In the genomic region with DNA sequence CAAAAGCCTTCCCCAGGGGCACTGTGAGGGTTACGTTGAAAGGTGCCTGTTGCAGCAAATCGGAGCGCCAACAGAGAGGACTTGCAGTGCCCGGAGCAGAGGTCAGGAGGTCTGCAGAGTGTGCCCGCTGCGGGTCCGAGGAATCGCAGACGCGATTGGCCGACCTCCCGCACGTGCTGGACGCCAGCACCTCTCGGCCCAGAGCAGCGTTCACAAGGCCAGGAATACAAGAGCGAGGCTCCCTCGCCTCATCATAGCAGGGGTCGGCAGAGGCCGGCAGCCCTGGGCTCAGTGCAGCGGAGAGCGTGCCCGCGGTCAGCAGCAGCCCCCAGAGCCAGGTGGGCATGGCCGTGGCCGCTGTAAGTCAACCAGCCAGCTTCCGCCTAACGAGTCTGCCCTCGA, we compare ENCODE assay signal across 8 mouse cellular contexts. TPM values are rescaled to one million over a fixed set of nuclear protein-coding genes. Genes with fewer than 3 reads are reported as not detected.
DNase-seq lines count a peak whose midpoint lies in the region; ATAC-seq and TF ChIP-seq lines count a peak whose summit lies in the region.
"Had no signal": no experiment of that assay in that cellular context is flagged by ENCODE, and none has a peak within 500 bp of the region (broad histone marks: within the 10 kb centered on the region; RNA-seq: fewer than 3 reads in every experiment).

No protein-coding gene starts in this region.

- ATAC-seq in neural tube, embryonic 11.5 days (ENCODE audit: insufficient read depth, low FRiP score, low TSS enrichment) = 0 out of 2 replicates have a peak, but pooled peaks have one; percentile 0
- no peak for ATAC-seq in embryonic facial prominence, embryonic 13.5 days (ENCODE audit: insufficient number of reproducible peaks, insufficient read depth, low FRiP score, low TSS enrichment, low read depth)
- ATAC-seq in hindbrain, embryonic 15.5 days (ENCODE audit: low FRiP score, low read depth) = no peak
- ATAC-seq in liver, postnatal 0 days = peak; percentile 0; the same call in 1 of the 2 replicates
- ATAC-seq in stomach, postnatal 0 days (ENCODE audit: low FRiP score, low TSS enrichment) = 0 out of 2 replicates have a peak, but pooled peaks have one; percentile 0

- H3K27ac ChIP-seq in neural tube, embryonic 11.5 days (ENCODE audit: low read depth, low read length) = peak overlapping the region; percentile 61
- peak overlapping the region; percentile 97 for H3K27ac ChIP-seq in embryonic facial prominence, embryonic 13.5 days
- peak overlapping the region; percentile 74 for H3K27ac ChIP-seq in hindbrain, embryonic 15.5 days (replicated peaks)
- peak overlapping the region; percentile 90 for H3K27ac ChIP-seq in liver, postnatal 0 days (ENCODE audit: low read depth)
- peak overlapping the region; percentile 87 for H3K27ac ChIP-seq in stomach, postnatal 0 days (replicated peaks)
- H3K27ac ChIP-seq: macrophage had no signal

- 2% methylated on average over 29 of the region's 29 CpGs for WGBS in neural tube, embryonic 11.5 days
- WGBS in embryonic facial prominence, embryonic 13.5 days = 1% methylated on average over 29 of the region's 29 CpGs
- 0% methylated on average over 29 of the region's 29 CpGs for WGBS in hindbrain, embryonic 15.5 days
- WGBS in liver, postnatal 0 days (ENCODE audit: insufficient replicate concordance) = 9% methylated on average over 29 of the region's 29 CpGs
- 5% methylated on average over 29 of the region's 29 CpGs for WGBS in stomach, postnatal 0 days

- no peaks in the 10 kb centered on the region for H3K9me3 ChIP-seq in neural tube, embryonic 11.5 days (ENCODE audit: control insufficient read depth, low read length)
- H3K9me3 ChIP-seq in embryonic facial prominence, embryonic 13.5 days = no peaks in the 10 kb centered on the region
- H3K9me3 ChIP-seq in hindbrain, embryonic 15.5 days = no peaks in the 10 kb centered on the region
- no peaks in the 10 kb centered on the region for H3K9me3 ChIP-seq in liver, postnatal 0 days (ENCODE audit: low read length)
- no peaks in the 10 kb centered on the region for H3K9me3 ChIP-seq in stomach, postnatal 0 days (ENCODE audit: control insufficient read depth, low read length)

- H3K4me1 ChIP-seq in neural tube, embryonic 11.5 days (ENCODE audit: control insufficient read depth, insufficient read depth, low read length) = peaks cover 44% of the 10 kb centered on the region
- peaks cover 84% of the 10 kb centered on the region for H3K4me1 ChIP-seq in embryonic facial prominence, embryonic 13.5 days
- peaks cover 81% of the 10 kb centered on the region for H3K4me1 ChIP-seq in hindbrain, embryonic 15.5 days (replicated peaks)
- H3K4me1 ChIP-seq in liver, postnatal 0 days (ENCODE audit: insufficient read depth) = peaks cover 83% of the 10 kb centered on the region
- H3K4me1 ChIP-seq in stomach, postnatal 0 days (replicated peaks; ENCODE audit: control insufficient read depth, insufficient read depth) = peaks cover 25% of the 10 kb centered on the region

- no peak for TF ChIP-seq CTCF in liver, postnatal 0 days (IDR thresholded peaks at IDR 0.05; ENCODE audit: low read depth)
- no peak for TF ChIP-seq CTCF in stomach, postnatal 0 days (IDR thresholded peaks at IDR 0.05; ENCODE audit: low read depth)

- H3K27me3 ChIP-seq in neural tube, embryonic 11.5 days (ENCODE audit: control insufficient read depth, insufficient read depth, low read length) = peaks cover 20% of the 10 kb centered on the region
- peaks cover 5% of the 10 kb centered on the region; the same call in 1 of the 2 replicates for H3K27me3 ChIP-seq in embryonic facial prominence, embryonic 13.5 days
- H3K27me3 ChIP-seq in hindbrain, embryonic 15.5 days = no peaks in the 10 kb centered on the region
- peaks cover 32% of the 10 kb centered on the region for H3K27me3 ChIP-seq in liver, postnatal 0 days (ENCODE audit: insufficient read depth, low read length)
- H3K27me3 ChIP-seq in stomach, postnatal 0 days (ENCODE audit: control insufficient read depth, insufficient read depth, low read length) = peaks cover 3% of the 10 kb centered on the region; the same call in 1 of the 2 replicates

- DNase-seq in neural tube, embryonic 11.5 days (ENCODE audit: low spot score) = peak; percentile 47
- no peak for DNase-seq in neural tube, embryonic 10.5 days (ENCODE audit: extremely low spot score, low spot score)
- no peak for DNase-seq in liver, postnatal 0 days
- DNase-seq in stomach, postnatal 0 days (ENCODE audit: low spot score) = peak; percentile 26
- DNase-seq in spleen, adult 12 weeks (ENCODE audit: low spot score) = no peak

- no peaks in the 10 kb centered on the region for H3K36me3 ChIP-seq in neural tube, embryonic 11.5 days (ENCODE audit: control insufficient read depth, insufficient read depth, low read length)
- no peaks in the 10 kb centered on the region for H3K36me3 ChIP-seq in embryonic facial prominence, embryonic 13.5 days
- no peaks in the 10 kb centered on the region for H3K36me3 ChIP-seq in hindbrain, embryonic 15.5 days
- H3K36me3 ChIP-seq in liver, postnatal 0 days (replicated peaks; ENCODE audit: insufficient read depth, low read length) = no peaks in the 10 kb centered on the region
- H3K36me3 ChIP-seq in stomach, postnatal 0 days (ENCODE audit: control insufficient read depth, insufficient read depth, low read length) = no peaks in the 10 kb centered on the region

- no peak for TF ChIP-seq EP300 in liver, postnatal 0 days (IDR thresholded peaks at IDR 0.05; ENCODE audit: low read depth)
- no peak for TF ChIP-seq EP300 in stomach, postnatal 0 days (optimal IDR thresholded peaks at IDR 0.05)

- H3K9ac ChIP-seq in neural tube, embryonic 11.5 days (ENCODE audit: low read length) = peak overlapping the region; percentile 72
- H3K9ac ChIP-seq in embryonic facial prominence, embryonic 13.5 days = peak overlapping the region; percentile 89
- H3K9ac ChIP-seq in hindbrain, embryonic 15.5 days = peak overlapping the region; percentile 73
- H3K9ac ChIP-seq in liver, postnatal 0 days (replicated peaks) = peak overlapping the region; percentile 62
- H3K9ac ChIP-seq in stomach, postnatal 0 days (ENCODE audit: low read length) = peak overlapping the region; percentile 71

- peak overlapping the region; percentile 93 for H3K4me2 ChIP-seq in neural tube, embryonic 11.5 days (ENCODE audit: low read depth)
- peak overlapping the region; percentile 96 for H3K4me2 ChIP-seq in embryonic facial prominence, embryonic 13.5 days
- H3K4me2 ChIP-seq in hindbrain, embryonic 15.5 days = peak overlapping the region; percentile 93
- peak overlapping the region; percentile 99 for H3K4me2 ChIP-seq in liver, postnatal 0 days (ENCODE audit: low read depth, low read length)
- H3K4me2 ChIP-seq in stomach, postnatal 0 days (replicated peaks; ENCODE audit: low read depth) = peak overlapping the region; percentile 95

- peak overlapping the region; percentile 44 for H3K4me3 ChIP-seq in neural tube, embryonic 11.5 days (ENCODE audit: low read depth, low read length)
- H3K4me3 ChIP-seq in embryonic facial prominence, embryonic 13.5 days = peak overlapping the region; percentile 71
- peak overlapping the region; percentile 47 for H3K4me3 ChIP-seq in hindbrain, embryonic 15.5 days
- peak overlapping the region; percentile 50 for H3K4me3 ChIP-seq in liver, postnatal 0 days (ENCODE audit: low read depth, low read length)
- peak overlapping the region; percentile 41 for H3K4me3 ChIP-seq in stomach, postnatal 0 days (ENCODE audit: low read depth, low read length)

RNA-seq across cellular contexts. Expression of a gene that starts 0.7 kb away (rescaled TPM):
- polyA plus RNA-seq in neural tube, embryonic 11.5 days (2014; fragmentation: Nextera tagmentation; extraction: Ambion mirVana) = 4.0 and 4.7 TPM in 2 replicates
- polyA plus RNA-seq in embryonic facial prominence, embryonic 13.5 days (2015; fragmentation: Nextera tagmentation; extraction: Ambion mirVana) = 13.0 and 14.0 TPM in 2 replicates
- polyA plus RNA-seq in hindbrain, embryonic 15.5 days (2015; fragmentation: Nextera tagmentation; extraction: Ambion mirVana) = 4.9 and 5.8 TPM in 2 replicates
- 0.37 and 0.45 TPM in 2 replicates for polyA plus RNA-seq in liver, postnatal 0 days (2015; fragmentation: Nextera tagmentation; extraction: Ambion mirVana)
- polyA plus RNA-seq in stomach, postnatal 0 days (2015; fragmentation: Nextera tagmentation; extraction: Ambion mirVana) = 2.8 and 3.1 TPM in 2 replicates
- polyA plus RNA-seq: macrophage had no signal

RNA-seq across cellular contexts. Expression of a gene that starts 3.3 kb away (rescaled TPM):
- 7.9 and 8.7 TPM in 2 replicates for polyA plus RNA-seq in neural tube, embryonic 11.5 days (2014; fragmentation: Nextera tagmentation; extraction: Ambion mirVana)
- polyA plus RNA-seq in embryonic facial prominence, embryonic 13.5 days (2015; fragmentation: Nextera tagmentation; extraction: Ambion mirVana) = 10.2 and 10.3 TPM in 2 replicates
- 26.9 TPM in 2 replicates for polyA plus RNA-seq in hindbrain, embryonic 15.5 days (2015; fragmentation: Nextera tagmentation; extraction: Ambion mirVana)
- 2.0 and 4.2 TPM in 2 replicates for polyA plus RNA-seq in liver, postnatal 0 days (2015; fragmentation: Nextera tagmentation; extraction: Ambion mirVana)
- 1.4 and 1.5 TPM in 2 replicates for polyA plus RNA-seq in stomach, postnatal 0 days (2015; fragmentation: Nextera tagmentation; extraction: Ambion mirVana)

RNA-seq across cellular contexts. Expression of a gene that starts 12.0 kb away (rescaled TPM):
- 16.7 and 18.3 TPM in 2 replicates for polyA plus RNA-seq in neural tube, embryonic 11.5 days (2014; fragmentation: Nextera tagmentation; extraction: Ambion mirVana)
- polyA plus RNA-seq in embryonic facial prominence, embryonic 13.5 days (2015; fragmentation: Nextera tagmentation; extraction: Ambion mirVana) = 15.7 and 16.3 TPM in 2 replicates
- polyA plus RNA-seq in hindbrain, embryonic 15.5 days (2015; fragmentation: Nextera tagmentation; extraction: Ambion mirVana) = 10.2 and 12.6 TPM in 2 replicates
- polyA plus RNA-seq in liver, postnatal 0 days (2015; fragmentation: Nextera tagmentation; extraction: Ambion mirVana) = 6.7 and 7.4 TPM in 2 replicates
- polyA plus RNA-seq in stomach, postnatal 0 days (2015; fragmentation: Nextera tagmentation; extraction: Ambion mirVana) = 4.8 and 6.1 TPM in 2 replicates

RNA-seq across cellular contexts. Expression of a gene that starts 39.1 kb away (rescaled TPM):
- 555 and 574 TPM in 2 replicates for polyA plus RNA-seq in neural tube, embryonic 11.5 days (2014; fragmentation: Nextera tagmentation; extraction: Ambion mirVana)
- 420 and 448 TPM in 2 replicates for polyA plus RNA-seq in embryonic facial prominence, embryonic 13.5 days (2015; fragmentation: Nextera tagmentation; extraction: Ambion mirVana)
- polyA plus RNA-seq in hindbrain, embryonic 15.5 days (2015; fragmentation: Nextera tagmentation; extraction: Ambion mirVana) = 1,386 and 1,520 TPM in 2 replicates
- 422 and 445 TPM in 2 replicates for polyA plus RNA-seq in liver, postnatal 0 days (2015; fragmentation: Nextera tagmentation; extraction: Ambion mirVana)
- polyA plus RNA-seq in stomach, postnatal 0 days (2015; fragmentation: Nextera tagmentation; extraction: Ambion mirVana) = 608 and 627 TPM in 2 replicates

RNA-seq across cellular contexts. Expression of a gene that starts 42.6 kb away (rescaled TPM):
- polyA plus RNA-seq in neural tube, embryonic 11.5 days (2014; fragmentation: Nextera tagmentation; extraction: Ambion mirVana) = 87.6 and 92.1 TPM in 2 replicates
- 61.9 and 63.1 TPM in 2 replicates for polyA plus RNA-seq in embryonic facial prominence, embryonic 13.5 days (2015; fragmentation: Nextera tagmentation; extraction: Ambion mirVana)
- 18.5 and 18.7 TPM in 2 replicates for polyA plus RNA-seq in hindbrain, embryonic 15.5 days (2015; fragmentation: Nextera tagmentation; extraction: Ambion mirVana)
- polyA plus RNA-seq in liver, postnatal 0 days (2015; fragmentation: Nextera tagmentation; extraction: Ambion mirVana) = 26.2 and 29.6 TPM in 2 replicates
- 8.7 and 11.8 TPM in 2 replicates for polyA plus RNA-seq in stomach, postnatal 0 days (2015; fragmentation: Nextera tagmentation; extraction: Ambion mirVana)

Comparison
In these comparisons a context has a peak if more than half of its experiments do, and no peak if none do; other contexts are left out.
1. DNase-seq: peak in neural tube, embryonic 11.5 days (single experiment) and stomach, postnatal 0 days (single experiment); none in neural tube, embryonic 10.5 days (single experiment), liver, postnatal 0 days (single experiment) and spleen, adult 12 weeks (single experiment).
2. ATAC-seq: peak in neural tube, embryonic 11.5 days (single experiment), liver, postnatal 0 days (single experiment) and stomach, postnatal 0 days (single experiment); none in embryonic facial prominence, embryonic 13.5 days (single experiment) and hindbrain, embryonic 15.5 days (single experiment).
3. Peak in every context shown above with its lines, with median percentiles within 50 percentile points of each other: H3K27ac ChIP-seq, H3K4me2 ChIP-seq, H3K4me3 ChIP-seq and H3K9ac ChIP-seq.